Mouse (Mus musculus) cortical plate, adult 2 months (tissue): ENCODE measurements around the gene Tnik. TPM values are rescaled to one million over a fixed set of nuclear protein-coding genes. Genes with fewer than 3 reads are reported as not detected.

Experiments used
- H3K27ac ChIP-seq: fragments of 200-500 bp; 2 replicates; pipeline ENCODE4 v1.5.1; 2012; ENCODE audit warnings: low read length, control low read depth, inconsistent platforms; ENCODE audit not compliant: insufficient read depth
- H3K4me1 ChIP-seq: fragments of 200-500 bp; 2 replicates; pipeline ENCODE4 v1.6.1; 2011; ENCODE audit warnings: low read length; ENCODE audit not compliant: control insufficient read depth, insufficient read depth
- H3K4me3 ChIP-seq: fragments of 200-500 bp; 2 replicates; pipeline ENCODE4 v1.5.1; 2011; ENCODE audit warnings: mild to moderate bottlenecking, low read length, control low read depth; ENCODE audit not compliant: insufficient read depth
- CTCF ChIP-seq: fragments of 200-500 bp; IDR thresholded peaks from 2 replicates; pipeline ENCODE4 v1.5.1; 2011; ENCODE audit warnings: mild to moderate bottlenecking, control low read depth, low read length; ENCODE audit not compliant: insufficient read depth; ENCODE audit errors: extremely low read depth
- POLR2A ChIP-seq: fragments of 200-500 bp; IDR thresholded peaks from 2 replicates; pipeline ENCODE4 v1.6.1; 2011; ENCODE audit warnings: mild to moderate bottlenecking, low read length, control low read depth; ENCODE audit not compliant: insufficient read depth; ENCODE audit errors: extremely low read depth
- polyA plus RNA-seq: library from polyadenylated mRNA; depleted of rRNA; stranded (reverse); fragments of >200 nt; gene quantifications from 2 replicates; pipeline ENCODE4 v1.2.3, GENCODE M21; 2012

Gene Tnik
- polyA plus RNA-seq, 1 experiment = 95.8 TPM

DNA sequence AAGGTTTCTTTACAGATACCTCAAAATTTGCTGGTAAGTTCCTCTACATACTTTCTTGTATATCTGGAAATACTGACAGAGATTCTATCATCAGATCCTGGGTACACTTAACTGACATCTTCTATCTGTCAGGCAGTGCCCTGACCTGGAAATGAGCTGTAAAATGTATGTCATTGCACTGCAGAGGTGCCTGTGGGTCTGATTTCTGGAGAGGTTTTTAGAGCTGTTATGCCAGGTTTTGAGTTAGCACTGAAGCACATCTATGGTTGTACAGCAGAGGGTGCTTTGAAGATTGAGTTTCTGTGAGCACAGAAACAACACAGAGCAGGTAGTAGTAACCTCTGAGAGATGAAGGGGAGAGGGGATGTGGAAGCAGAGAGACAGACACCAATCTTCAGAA is 129.5 kb downstream of the Tnik start:
- Histone ChIP-seq H3K4me1 (no peaks in the 10 kb centered on the region), H3K27ac (no peak overlapping the region), H3K4me3 (no peak overlapping the region)
- TF ChIP-seq CTCF (no peak), POLR2A (no peak)

DNA sequence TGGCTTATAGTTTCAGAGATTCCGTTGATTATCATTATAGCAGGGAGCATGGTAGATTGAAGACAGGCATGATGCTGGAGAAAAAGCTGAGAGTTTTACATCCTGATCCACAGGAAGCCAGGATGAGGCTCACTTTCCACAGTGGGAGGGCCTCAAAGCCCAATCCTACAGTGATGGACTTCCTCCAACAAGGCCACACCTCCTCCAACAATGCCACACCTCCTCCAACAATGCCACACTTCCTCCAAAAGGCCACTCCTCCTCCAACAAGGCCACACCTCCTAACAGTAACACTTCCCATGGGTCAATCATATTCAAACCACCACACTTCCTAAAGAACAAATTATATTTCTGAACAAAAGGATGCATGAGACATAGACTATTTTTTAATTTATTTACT is 135.8 kb downstream of the Tnik start:
- Histone ChIP-seq H3K4me1 (peaks cover 13% of the 10 kb centered on the region; the same call in 1 of the 2 replicates), H3K4me3 (no peak overlapping the region), H3K27ac (no peak overlapping the region)
- no peak for TF ChIP-seq CTCF
- no peak for TF ChIP-seq POLR2A

DNA sequence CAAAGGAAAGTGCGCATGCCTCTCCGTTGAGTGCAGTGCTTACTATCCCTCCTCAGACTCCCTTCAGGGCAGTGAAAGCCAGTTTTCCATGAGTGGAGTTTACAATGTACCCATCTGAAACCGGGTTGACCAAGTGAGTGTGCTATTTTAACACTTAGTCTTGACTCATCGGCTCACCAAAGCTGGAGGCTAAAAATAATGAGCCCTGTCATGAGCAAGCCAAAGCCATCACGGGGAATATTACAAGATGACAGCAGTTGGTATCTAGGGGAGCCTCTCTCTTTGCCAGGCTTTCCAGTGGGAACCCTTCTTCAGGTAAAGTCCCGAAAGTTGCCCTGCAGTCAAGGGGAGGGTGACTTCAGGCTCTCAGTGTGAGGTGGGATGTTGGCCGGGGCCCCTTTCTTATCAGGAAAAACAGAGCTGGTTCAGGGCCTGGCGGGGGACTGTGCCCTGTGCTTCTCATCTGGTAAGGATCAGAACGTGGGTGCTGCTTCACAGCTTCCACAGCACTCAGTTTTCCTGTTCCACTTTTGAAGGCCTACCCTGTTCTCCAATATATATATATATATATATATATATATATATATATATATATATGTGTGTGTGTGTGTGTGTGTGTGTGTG is 136.7 kb downstream of the Tnik start:
- TF ChIP-seq POLR2A (no peak), CTCF (no peak)
- Histone ChIP-seq H3K4me1 (peaks cover 17% of the 10 kb centered on the region), H3K27ac (no peak overlapping the region), H3K4me3 (no peak overlapping the region)

DNA sequence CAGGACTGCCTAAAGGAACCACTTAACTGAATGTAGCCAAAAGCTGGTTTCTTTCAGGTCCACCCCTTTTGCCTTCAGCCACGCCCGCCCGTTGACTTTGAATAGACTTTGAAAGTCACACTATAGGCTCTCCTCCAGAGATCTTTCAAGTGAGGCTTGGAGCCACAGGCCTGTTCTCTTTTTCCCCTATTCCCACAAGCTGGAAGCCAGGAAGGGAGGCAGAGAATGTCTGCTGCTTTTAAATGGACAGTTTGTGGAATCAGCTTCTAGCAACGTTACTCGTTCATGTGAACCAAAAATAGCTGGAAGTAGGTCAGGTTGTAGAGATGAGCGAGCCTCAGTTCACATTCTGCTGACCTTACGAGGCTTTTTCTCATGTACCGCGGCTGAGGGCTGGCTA is 138.3 kb downstream of the Tnik start:
- no peak overlapping the region for H3K4me3 ChIP-seq
- peaks cover 24% of the 10 kb centered on the region for H3K4me1 ChIP-seq
- TF ChIP-seq POLR2A = no peak
- TF ChIP-seq CTCF = no peak
- 0 out of 2 replicates have a peak overlapping the region, but pooled peaks have one; percentile 32 for H3K27ac ChIP-seq

DNA sequence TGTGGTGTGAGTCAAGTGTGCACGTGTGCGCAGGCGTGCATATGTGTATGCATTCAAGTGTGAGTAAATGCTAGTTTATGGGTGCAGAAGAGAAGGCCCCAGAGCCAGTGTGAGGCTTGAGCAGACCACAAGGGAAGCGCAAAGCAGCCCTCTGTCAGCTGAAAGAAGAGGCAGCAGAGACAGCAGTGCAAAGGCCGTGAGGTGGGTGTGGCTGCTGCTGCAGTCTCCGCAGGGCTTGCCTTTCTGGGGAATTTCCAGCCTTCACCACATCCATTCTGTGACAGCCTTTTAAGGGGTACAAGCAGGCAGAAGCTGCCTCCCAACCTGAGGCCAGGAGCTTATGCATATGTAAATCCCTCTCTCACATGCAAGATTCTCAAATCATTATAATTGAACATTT is 139.2 kb downstream of the Tnik start:
- Histone ChIP-seq H3K4me1 (peaks cover 24% of the 10 kb centered on the region), H3K27ac (no peak overlapping the region), H3K4me3 (no peak overlapping the region)
- TF ChIP-seq POLR2A = no peak
- TF ChIP-seq CTCF = no peak

DNA sequence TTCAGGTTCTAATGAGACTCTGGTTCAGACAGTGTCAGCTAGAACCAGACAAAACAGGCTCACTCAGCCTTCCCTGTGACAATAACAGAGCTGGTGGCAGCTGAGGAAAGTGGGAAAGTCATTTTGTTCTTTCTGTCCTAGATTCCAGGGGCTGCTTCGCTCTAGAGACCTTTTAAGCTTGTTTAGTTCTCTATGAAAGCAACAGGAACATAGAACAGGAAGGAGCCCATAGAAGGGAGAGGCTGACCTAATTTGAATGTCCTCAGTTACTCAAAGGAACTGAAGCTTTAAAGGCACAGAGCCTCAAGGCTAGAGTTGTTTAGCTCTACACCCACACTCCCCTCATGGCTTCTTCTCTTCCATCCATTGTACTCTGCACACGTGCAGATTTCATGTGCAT is 142.4 kb downstream of the Tnik start:
- peak overlapping the region; percentile 87 for H3K27ac ChIP-seq
- TF ChIP-seq CTCF = no peak
- no peak for TF ChIP-seq POLR2A

DNA sequence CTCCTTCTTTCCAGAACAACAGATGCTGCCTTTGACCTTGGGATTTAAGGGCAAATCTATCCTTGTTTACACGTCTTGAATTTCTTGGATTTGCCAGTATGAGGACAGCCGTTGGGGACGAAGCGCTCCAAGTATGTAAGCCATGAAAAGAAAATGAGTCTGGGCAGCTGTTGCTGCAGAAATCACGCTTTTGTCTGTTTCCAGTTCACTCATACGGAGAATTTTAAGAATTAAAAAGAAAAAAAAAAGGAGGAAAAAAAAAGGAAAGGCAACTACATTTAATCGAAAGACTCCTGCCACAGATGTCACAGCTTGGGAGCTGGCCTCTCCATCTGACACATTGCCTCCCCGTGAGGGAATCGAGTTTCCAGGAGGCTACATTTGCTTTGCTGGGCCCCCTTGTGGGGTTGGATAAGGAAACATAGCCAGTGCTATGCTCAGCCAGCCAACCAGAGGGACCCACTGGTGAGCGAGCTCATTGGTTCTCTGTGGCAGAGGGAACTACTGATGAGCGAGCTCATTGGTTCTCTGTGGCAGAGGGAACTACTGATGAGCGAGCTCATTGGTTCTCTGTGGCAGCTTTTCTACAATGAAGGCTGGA is 145.9 kb downstream of the Tnik start:
- Histone ChIP-seq H3K4me1 (peaks cover 10% of the 10 kb centered on the region), H3K4me3 (no peak overlapping the region), H3K27ac (no peak overlapping the region)
- TF ChIP-seq POLR2A (no peak), CTCF (no peak)

More for the DNA sequence above, 142.4 kb downstream of the Tnik start:
- Histone ChIP-seq H3K4me3 (no peak overlapping the region), H3K4me1 (peaks cover 19% of the 10 kb centered on the region)

DNA sequence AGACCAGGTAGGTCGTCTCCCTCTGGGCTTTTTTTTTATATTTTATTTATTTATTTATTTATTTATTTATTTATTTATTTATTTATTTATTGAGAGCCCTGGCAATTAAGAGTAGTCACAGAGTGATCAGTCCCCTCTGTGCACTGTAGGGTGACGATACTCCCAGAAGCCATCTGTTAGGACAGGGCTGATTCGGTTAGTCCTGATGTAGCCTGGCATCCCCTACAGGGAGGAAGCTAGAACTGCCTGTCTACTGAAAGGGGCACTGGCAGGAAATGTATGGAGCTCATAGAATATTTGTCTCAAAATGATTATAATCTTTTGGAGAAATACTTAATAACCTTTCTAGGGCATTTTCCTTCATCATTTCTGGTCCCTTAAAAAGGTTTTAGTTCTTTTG is 147.3 kb downstream of the Tnik start:
- Histone ChIP-seq H3K27ac (no peak overlapping the region), H3K4me3 (no peak overlapping the region), H3K4me1 (peaks cover 5% of the 10 kb centered on the region; the same call in 1 of the 2 replicates)
- TF ChIP-seq CTCF = peak; percentile 23; the same call in 1 of the 2 replicates
- no peak for TF ChIP-seq POLR2A

DNA sequence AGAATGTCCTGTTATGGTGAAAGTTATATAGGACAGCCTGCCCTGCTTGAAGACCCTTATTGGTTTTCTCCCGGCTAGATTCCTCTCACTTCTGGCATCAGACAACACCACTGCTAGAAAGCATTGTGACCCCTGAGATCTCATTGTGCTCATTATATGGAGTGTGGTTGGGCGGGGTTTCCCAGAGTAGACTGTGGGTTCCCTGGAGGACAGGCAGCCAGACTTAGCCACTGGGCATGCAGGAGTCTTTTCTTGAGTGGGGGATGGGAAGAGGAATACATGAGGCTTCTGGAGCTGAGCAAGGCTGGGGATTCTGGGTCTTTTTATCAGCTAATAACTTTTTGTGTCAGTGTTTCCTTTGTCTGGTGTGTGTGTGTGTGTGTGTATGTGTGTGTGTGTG is 153.0 kb downstream of the Tnik start:
- TF ChIP-seq POLR2A (no peak), CTCF (no peak)
- H3K4me1 ChIP-seq = peaks cover 7% of the 10 kb centered on the region; the same call in 1 of the 2 replicates
- H3K27ac ChIP-seq = no peak overlapping the region
- no peak overlapping the region for H3K4me3 ChIP-seq

DNA sequence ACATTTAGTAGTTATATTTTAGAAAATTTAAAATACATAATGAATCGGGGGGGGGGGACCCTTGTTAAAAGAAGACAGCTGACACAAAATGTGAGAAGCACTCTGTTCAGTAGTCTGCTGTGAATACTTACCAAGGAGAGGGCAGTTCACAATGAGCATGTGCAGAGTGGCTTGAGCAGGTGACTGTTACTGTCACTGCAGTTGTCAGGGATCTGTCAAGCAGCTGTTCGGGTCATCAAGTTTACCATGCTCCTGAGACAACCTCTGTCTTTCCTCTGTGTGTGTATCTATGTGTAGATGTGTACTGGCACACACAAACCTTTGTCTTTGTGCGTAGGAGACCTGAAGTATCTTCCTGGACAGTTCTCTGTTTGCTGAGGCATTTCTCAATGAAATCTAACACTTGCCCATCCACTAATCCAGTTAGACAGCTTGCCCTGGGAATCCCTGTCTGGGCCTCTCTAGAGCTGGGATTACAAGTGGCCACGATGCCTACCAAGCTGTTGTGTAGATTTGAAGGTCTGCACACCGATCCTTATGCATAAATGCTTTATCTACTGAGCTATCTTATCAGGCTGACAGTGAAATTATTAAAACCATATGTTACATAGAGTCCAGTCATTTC is 154.2 kb downstream of the Tnik start:
- no peak overlapping the region for H3K4me3 ChIP-seq
- no peak overlapping the region for H3K27ac ChIP-seq
- H3K4me1 ChIP-seq = peaks cover 8% of the 10 kb centered on the region
- TF ChIP-seq POLR2A (no peak), CTCF (no peak)
